Mouse (Mus musculus) small intestine, adult 2 months (tissue): ENCODE measurements around the gene P4ha2.

Experiments used
- CTCF ChIP-seq: fragments of 200-500 bp; IDR thresholded peaks from 2 replicates; pipeline ENCODE4 v1.5.1; 2012; ENCODE audit warnings: low read depth, mild to moderate bottlenecking, control low read depth, inconsistent platforms, low read length, moderate library complexity, mixed read lengths; ENCODE audit not compliant: insufficient replicate concordance, insufficient read length; ENCODE audit errors: extremely low read depth
- POLR2A ChIP-seq: fragments of 200-500 bp; IDR thresholded peaks from 2 replicates; pipeline ENCODE4 v1.6.1; 2012; ENCODE audit warnings: low read depth, mild to moderate bottlenecking, control low read depth, inconsistent platforms, low read length, moderate library complexity

- no peak for TF ChIP-seq POLR2A
- no peak for TF ChIP-seq CTCF
Measured at GRCm38 (mm10) chr11:54102706-54103449, 3.0 kb downstream of the P4ha2 start.
